Mouse (Mus musculus) CD4-positive, CD25-positive, alpha-beta regulatory T cell, adult 4 months (primary cell): ENCODE data around the gene Chek2. TPM values are rescaled to one million over a fixed set of nuclear protein-coding genes. Genes with fewer than 3 reads are reported as not detected.
A peak's percentile ranks its signal among the peaks of the same experiment; 100 is the strongest.

Source experiments
- ATAC-seq: one replicate; pipeline ENCODE4 v1.8.0; 2017
- polyA plus RNA-seq, 2 experiments: library from polyadenylated mRNA; unstranded; fragments of 100-300 nt; shearing (Covaris generic); gene quantifications; one replicate each; pipeline ENCODE4 v1.2.1; 2017

The Chek2 gene
- polyA plus RNA-seq, 2 experiments from 2014 or later, result 4.1 to 4.4 TPM

DNA sequence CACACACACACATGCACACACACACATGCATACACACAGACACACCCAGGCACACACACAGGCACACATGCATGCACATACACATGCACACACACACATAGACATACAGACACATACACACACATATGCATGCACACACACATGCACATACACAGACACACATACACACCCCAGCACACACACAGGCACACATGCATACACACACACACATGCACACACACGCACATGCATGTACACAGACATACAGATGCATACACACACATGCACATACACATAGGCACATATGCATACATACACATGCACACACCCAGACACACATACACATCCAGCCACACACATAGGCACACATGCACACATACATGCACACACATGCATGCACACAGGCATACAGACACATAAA lies 66.9 kb downstream of the Chek2 start:
- no peak for ATAC-seq

DNA sequence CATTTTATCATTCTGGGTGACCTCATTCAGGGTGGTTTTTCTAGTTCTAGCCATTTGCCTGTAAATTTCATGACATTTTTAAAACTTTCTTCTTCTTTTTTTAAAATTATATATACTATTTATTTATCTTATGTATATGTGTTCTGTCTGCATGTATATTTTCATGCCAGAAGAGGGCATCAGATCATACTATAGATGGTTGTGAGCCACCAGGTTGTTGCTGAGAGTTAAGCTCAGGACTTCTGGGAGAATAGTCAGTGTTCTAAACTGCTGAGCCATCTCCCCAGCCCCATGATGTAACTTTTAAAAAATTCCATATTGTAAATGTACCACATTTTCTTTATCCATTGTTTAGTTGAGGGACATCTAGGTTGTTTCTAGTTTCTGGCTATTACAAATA lies 69.1 kb downstream of the Chek2 start:
- peak; percentile 37 for ATAC-seq

DNA sequence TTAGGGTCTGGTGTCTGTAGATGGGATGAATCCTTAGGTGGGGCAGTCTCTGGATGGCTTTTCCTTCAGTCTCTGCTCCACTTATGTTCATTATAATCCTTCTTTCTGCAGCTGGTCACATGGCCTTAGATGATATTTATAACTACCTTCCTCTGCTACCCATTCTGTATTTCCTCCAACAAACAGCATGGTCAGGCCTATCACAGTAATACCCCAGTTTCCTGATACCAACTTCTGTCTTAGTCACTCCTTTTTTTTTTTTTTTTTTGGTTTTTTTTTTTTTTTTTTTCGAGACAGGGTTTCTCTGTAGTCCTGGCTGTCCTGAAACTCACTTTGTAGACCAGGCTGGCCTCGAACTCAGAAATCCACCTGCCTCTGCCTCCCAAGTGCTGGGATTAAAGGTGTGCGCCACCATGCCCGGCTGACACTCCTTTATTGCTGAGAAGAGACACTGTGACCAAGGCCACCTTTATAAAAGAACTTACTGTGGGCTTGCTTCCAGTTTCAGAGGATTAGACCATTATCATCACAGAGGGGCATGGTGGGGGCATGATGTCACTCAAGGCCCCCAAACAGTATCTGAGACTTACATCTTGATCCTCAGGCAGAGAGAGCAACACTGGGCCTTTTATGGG lies 70.3 kb downstream of the Chek2 start:
- ATAC-seq, result no peak

DNA sequence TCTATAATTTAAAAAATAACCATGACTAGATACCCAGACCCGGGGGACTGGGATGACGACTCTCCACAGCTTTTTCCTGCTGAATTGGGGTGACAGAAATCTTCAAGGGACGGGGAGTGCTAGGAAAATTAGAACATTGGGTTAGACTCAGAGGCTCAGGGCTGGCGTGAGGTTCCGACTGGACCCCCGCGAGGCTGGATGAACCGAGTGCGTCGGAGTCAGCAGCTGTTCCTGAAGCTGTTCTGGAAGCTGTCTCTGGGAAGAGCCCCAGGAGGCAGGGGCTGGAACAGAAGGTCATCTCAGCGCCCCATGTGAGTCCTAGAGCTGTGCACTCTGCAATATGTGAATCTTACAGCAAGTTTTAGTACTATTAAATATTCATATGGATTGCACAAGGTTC lies 75.1 kb downstream of the Chek2 start:
- no peak for ATAC-seq

DNA sequence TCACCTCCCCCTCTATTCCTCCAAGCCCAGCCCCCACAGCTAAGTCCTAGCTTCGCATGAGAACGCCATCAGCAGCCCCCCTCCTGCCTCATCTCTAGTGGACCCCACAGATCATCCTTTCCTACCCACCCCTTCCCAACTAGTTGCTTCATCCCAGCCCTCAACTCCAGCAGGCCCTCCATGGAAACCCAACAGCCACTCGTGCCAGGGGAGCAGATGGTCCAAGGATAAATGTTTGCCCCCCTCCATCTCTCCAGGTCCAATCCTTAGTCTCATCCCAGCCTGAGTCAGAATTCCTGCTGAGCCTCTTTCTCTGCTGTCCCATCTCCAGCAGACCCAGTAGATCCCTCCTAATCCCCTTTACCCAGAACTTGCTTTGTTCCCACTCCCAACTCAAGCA lies 76.5 kb downstream of the Chek2 start:
- ATAC-seq, result no peak

GRCm38 (mm10) chr5:110919541-110919940 lies 79.8 kb downstream of the Chek2 start:
- ATAC-seq, result no peak

DNA sequence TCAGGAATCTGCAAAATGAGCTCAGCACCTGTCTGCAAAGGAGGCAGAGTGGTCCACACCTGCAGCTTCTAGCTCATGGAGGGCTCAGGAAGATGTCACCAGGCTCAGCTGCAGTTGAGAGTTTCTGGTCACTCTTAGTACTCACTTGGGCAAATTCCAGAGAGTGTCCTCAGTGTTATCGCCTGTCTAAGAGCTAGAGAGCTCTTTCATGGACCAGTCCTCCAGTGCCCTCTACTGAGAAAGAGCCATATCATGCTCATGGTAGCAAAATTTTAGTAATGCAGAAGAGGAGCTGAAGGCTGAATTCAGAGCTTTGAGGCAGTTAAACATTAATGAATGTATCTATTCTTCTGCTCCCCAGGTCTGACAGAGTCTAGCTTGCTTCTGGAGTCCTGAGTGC lies 83.6 kb downstream of the Chek2 start:
- no peak for ATAC-seq

Other genes with a start within 250 kb of the Chek2 start
- gene Noc4l, start 186.6 kb upstream of the Chek2 start, polyA plus RNA-seq, result 10 to 100 TPM; 32.5 to 62.9 TPM
- 1 to 10 TPM; 4.3 to 6.3 TPM for gene Ddx51, start 186.5 kb upstream of the Chek2 start, polyA plus RNA-seq
- gene Ep400, start 69.3 kb upstream of the Chek2 start, polyA plus RNA-seq, result 10 to 100 TPM; 64.5 to 99.0 TPM
- gene Pus1, start 59.3 kb upstream of the Chek2 start, polyA plus RNA-seq, result 10 to 100 TPM; 20.6 to 24.6 TPM
- 10 to 100 TPM; 10.4 to 15.7 TPM for gene Ulk1, start 29.9 kb upstream of the Chek2 start, polyA plus RNA-seq
- 10 to 100 TPM; 42.4 to 43.5 TPM for gene Hscb, start 202 bp upstream of the Chek2 start, polyA plus RNA-seq
- 1 to 10 TPM; 4.1 to 4.4 TPM for gene Ttc28, start 39.8 kb downstream of the Chek2 start, polyA plus RNA-seq